Mouse (Mus musculus) lung, adult 2 months (tissue): ENCODE results near the gene Shisal2b.

Source experiments
- CTCF ChIP-seq: fragments of 200-500 bp; IDR thresholded peaks from 2 replicates; pipeline ENCODE4 v1.5.1; 2011; ENCODE audit warnings: mild to moderate bottlenecking, low read length, control low read depth; ENCODE audit not compliant: insufficient read depth
- POLR2A ChIP-seq: fragments of 200-500 bp; IDR thresholded peaks from 2 replicates; pipeline ENCODE4 v1.6.1; 2011; ENCODE audit warnings: low read depth, mild to moderate bottlenecking, control low read depth, low read length, borderline replicate concordance; ENCODE audit errors: extremely low read depth

GRCm38 (mm10) chr13:104821192-104821591 lies 42.5 kb downstream of the Shisal2b start:
- no peak for TF ChIP-seq POLR2A
- no peak for TF ChIP-seq CTCF
